Mouse (Mus musculus): ENCODE measurements around the gene Fzd4.

DNA sequence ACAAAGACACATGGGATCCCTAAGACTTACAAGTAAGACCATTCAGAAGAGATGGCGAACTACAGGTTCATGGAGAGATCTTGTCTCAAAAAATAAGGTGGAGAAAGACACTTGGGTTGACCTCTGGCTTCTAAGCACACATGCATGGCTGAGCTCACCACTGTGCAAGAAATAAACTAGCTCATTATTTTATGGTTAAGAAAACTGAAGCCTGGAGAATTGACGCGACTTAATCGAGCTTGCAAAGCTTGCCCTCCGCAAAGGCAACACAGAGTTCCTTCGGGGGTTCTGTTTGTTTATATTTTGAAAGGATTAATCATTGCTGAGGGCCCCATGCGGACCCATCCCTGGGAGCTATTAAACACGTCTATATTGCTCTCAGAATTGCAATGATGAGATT is 18.5 kb downstream of the Fzd4 start:
- TF ChIP-seq CTCF (IDR thresholded peaks at IDR 0.05; ENCODE audit: low read depth) (no peak), EP300 (optimal IDR thresholded peaks at IDR 0.05) (no peak)

Data from stomach, postnatal 0 days (tissue).